ENCODE assay signal across 24 mouse cellular contexts in the genomic region with DNA sequence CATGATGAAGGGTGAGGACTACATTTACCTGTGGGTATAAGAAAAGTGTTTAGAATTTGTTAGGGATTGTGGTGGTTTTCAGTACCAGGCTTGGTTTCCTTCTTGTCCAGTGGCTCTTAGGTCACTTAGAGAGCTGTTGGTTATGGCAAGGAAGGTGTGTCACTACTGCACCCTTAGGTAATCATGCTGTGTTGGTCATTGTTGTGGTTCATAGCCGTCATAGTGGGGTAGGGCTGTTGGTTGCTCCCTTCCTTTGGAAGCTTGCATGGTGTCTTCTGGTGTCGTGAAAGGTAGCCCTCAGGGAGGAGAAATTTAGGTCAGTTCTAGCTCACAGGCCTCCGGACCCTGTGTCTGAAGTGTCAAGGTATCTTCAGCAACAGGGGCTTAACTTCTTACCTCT.
"Had no signal": no experiment of that assay in that cellular context is flagged by ENCODE, and none has a peak within 500 bp of the region (broad histone marks: within the 10 kb centered on the region; RNA-seq: fewer than 3 reads in every experiment).

No protein-coding gene starts in this region.

- H3K9ac ChIP-seq: intestine, embryonic 15.5 days; kidney, embryonic 15.5 days; limb, embryonic 12.5 days; limb, embryonic 15.5 days; liver, embryonic 14.5 days; liver, postnatal 0 days; lung, embryonic 14.5 days; midbrain, embryonic 12.5 days; midbrain, embryonic 15.5 days had no signal

- H3K4me1 ChIP-seq: intestine, embryonic 15.5 days; kidney, embryonic 15.5 days; limb, embryonic 12.5 days; limb, embryonic 15.5 days; midbrain, embryonic 15.5 days had no signal

- ATAC-seq: intestine, embryonic 15.5 days; liver, postnatal 0 days; lung, postnatal 0 days; midbrain, embryonic 15.5 days had no signal

- DNase-seq: kidney, adult 11 months; kidney, adult 8-10 months; kidney, postnatal 10 days; kidney, postnatal 36 days; layer of hippocampus, adult 9-11 months; layer of hippocampus, postnatal 36 days; left cerebral cortex, postnatal 4 days; liver, postnatal 0 days; lung, embryonic 14.5 days; right cerebral cortex, adult 18-20 months; right cerebral cortex, postnatal 14 days; spleen, adult 18-20 months; thymus, postnatal 36 days had no signal

- H3K4me2 ChIP-seq: intestine, embryonic 15.5 days; kidney, embryonic 15.5 days; limb, embryonic 12.5 days; limb, embryonic 15.5 days; liver, embryonic 11.5 days; lung, embryonic 14.5 days; midbrain, embryonic 12.5 days; midbrain, embryonic 15.5 days had no signal

- H3K4me3 ChIP-seq: intestine, embryonic 15.5 days; kidney, embryonic 15.5 days; left cerebral cortex, adult 2 months; limb, embryonic 12.5 days; limb, embryonic 15.5 days; midbrain, embryonic 12.5 days; midbrain, embryonic 15.5 days had no signal

- H3K27me3 ChIP-seq: intestine, embryonic 15.5 days; kidney, embryonic 15.5 days; limb, embryonic 12.5 days; limb, embryonic 15.5 days; midbrain, embryonic 12.5 days; midbrain, embryonic 15.5 days had no signal

- H3K9me3 ChIP-seq: intestine, embryonic 15.5 days; kidney, embryonic 15.5 days; limb, embryonic 12.5 days; limb, embryonic 15.5 days; midbrain, embryonic 12.5 days; midbrain, embryonic 15.5 days had no signal

- H3K27ac ChIP-seq: intestine, embryonic 15.5 days; kidney, embryonic 15.5 days; left cerebral cortex, adult 2 months; limb, embryonic 12.5 days; limb, embryonic 15.5 days; liver, embryonic 14.5 days; macrophage; midbrain, embryonic 12.5 days; midbrain, embryonic 15.5 days had no signal

- H3K36me3 ChIP-seq: intestine, embryonic 15.5 days; kidney, embryonic 15.5 days; limb, embryonic 12.5 days; limb, embryonic 15.5 days; midbrain, embryonic 12.5 days; midbrain, embryonic 15.5 days had no signal
